Comparison of ENCODE assay signal across 27 mouse cellular contexts in the genomic region with DNA sequence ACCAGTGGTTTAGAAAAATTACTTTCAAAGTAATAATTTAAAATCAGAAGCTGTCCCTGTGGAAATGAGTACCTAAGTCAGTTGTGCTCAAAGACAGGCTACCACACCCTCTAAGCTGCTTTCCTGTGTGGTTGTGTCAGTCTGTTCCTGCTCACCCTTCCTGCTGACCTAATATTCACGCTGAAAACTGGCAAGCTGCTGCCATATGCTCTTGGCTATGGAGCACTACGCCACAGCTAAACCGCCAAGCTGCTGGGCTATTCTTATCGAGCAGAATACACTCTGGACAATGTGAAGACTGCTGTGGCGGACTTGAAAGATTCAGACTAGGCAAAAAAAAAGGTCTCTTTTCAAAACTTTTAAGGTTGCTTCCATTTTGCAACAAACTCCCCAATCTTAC. TPM values are rescaled to one million over a fixed set of nuclear protein-coding genes. Genes with fewer than 3 reads are reported as not detected.
A peak's percentile ranks its signal among the peaks of the same experiment; 100 is the strongest.
DNase-seq lines count a peak whose midpoint lies in the region; ATAC-seq lines count a peak whose summit lies in the region.
"Had no signal": no experiment of that assay in that cellular context is flagged by ENCODE, and none has a peak within 500 bp of the region (broad histone marks: within the 10 kb centered on the region; RNA-seq: fewer than 3 reads in every experiment).

No protein-coding gene starts in this region.

- no peak for DNase-seq in heart, adult 9 months (ENCODE audit: low spot score in 2 of 2)
- DNase-seq in cerebellum, adult 11 months = peak; percentile 65
- DNase-seq in cerebellum, adult 9-10 months = peak; percentile 88
- peak; percentile 50 for DNase-seq in retina, postnatal 1 day
- no peak for DNase-seq in embryo, embryonic 9.5 days (ENCODE audit: extremely low spot score)
- DNase-seq in gastrocnemius, postnatal 4 days (ENCODE audit: low spot score in 2 of 2) = no peak
- DNase-seq: adrenal gland, adult 8-10 months; lung, embryonic 14.5 days had no signal

- WGBS in heart, embryonic 16.5 days = 73% methylated on average over 5 of the region's 5 CpGs

- H3K4me3 ChIP-seq in heart, embryonic 16.5 days (ENCODE audit: low read length) = no peak overlapping the region
- H3K4me3 ChIP-seq: embryonic facial prominence, embryonic 12.5 days; erythroblast, embryonic 14.5 days; forebrain, embryonic 13.5 days; hindbrain, embryonic 10.5 days; limb, embryonic 12.5 days; liver, embryonic 12.5 days had no signal

- H3K27ac ChIP-seq in heart, embryonic 16.5 days (ENCODE audit: low read length) = 0 out of 2 replicates have a peak overlapping the region, but pooled peaks have one; percentile 24
- H3K27ac ChIP-seq: embryonic facial prominence, embryonic 12.5 days; forebrain, embryonic 13.5 days; hindbrain, embryonic 10.5 days; hindbrain, postnatal 0 days; limb, embryonic 12.5 days; liver, embryonic 12.5 days; macrophage; stomach, postnatal 0 days had no signal

- no peak overlapping the region for H3K9ac ChIP-seq in heart, embryonic 16.5 days (ENCODE audit: low read length)
- H3K9ac ChIP-seq: embryonic facial prominence, embryonic 12.5 days; forebrain, embryonic 13.5 days; limb, embryonic 12.5 days; liver, embryonic 12.5 days; lung, embryonic 14.5 days had no signal

- peaks cover 27% of the 10 kb centered on the region for H3K36me3 ChIP-seq in heart, embryonic 16.5 days (ENCODE audit: control insufficient read depth, insufficient read depth)

- 0 out of 2 replicates have a peak, but pooled peaks cover 2% of the 10 kb centered on the region for H3K4me1 ChIP-seq in heart, embryonic 16.5 days (ENCODE audit: control insufficient read depth, insufficient read depth, low read length)
- H3K4me1 ChIP-seq: embryonic facial prominence, embryonic 12.5 days; forebrain, embryonic 13.5 days; hindbrain, embryonic 10.5 days; limb, embryonic 12.5 days had no signal

- no peaks in the 10 kb centered on the region for H3K9me3 ChIP-seq in heart, embryonic 16.5 days (replicated peaks; ENCODE audit: control insufficient read depth, low read length)
- H3K9me3 ChIP-seq: embryonic facial prominence, embryonic 12.5 days; forebrain, embryonic 13.5 days; hindbrain, embryonic 10.5 days; limb, embryonic 12.5 days; liver, embryonic 12.5 days had no signal

- no peaks in the 10 kb centered on the region for H3K27me3 ChIP-seq in heart, embryonic 16.5 days (ENCODE audit: control insufficient read depth, insufficient read depth, low read length)
- H3K27me3 ChIP-seq: embryonic facial prominence, embryonic 12.5 days; forebrain, embryonic 13.5 days; limb, embryonic 12.5 days; liver, embryonic 12.5 days had no signal

- no peak overlapping the region for H3K4me2 ChIP-seq in heart, embryonic 16.5 days (ENCODE audit: low read depth, low read length)
- H3K4me2 ChIP-seq: embryonic facial prominence, embryonic 12.5 days; forebrain, embryonic 13.5 days; limb, embryonic 12.5 days; liver, embryonic 12.5 days; lung, embryonic 14.5 days; midbrain, embryonic 11.5 days had no signal

- ATAC-seq in heart, embryonic 16.5 days (replicated peaks; ENCODE audit: extremely low read depth, insufficient read depth, low FRiP score) = no peak
- ATAC-seq: forebrain, embryonic 13.5 days; hindbrain, postnatal 0 days; intestine, postnatal 0 days had no signal

RNA-seq across cellular contexts. Expression of gene Gphb5, which starts 44.0 kb away (rescaled TPM):
- polyA plus RNA-seq in heart, embryonic 16.5 days (2015; fragmentation: Nextera tagmentation; extraction: Ambion mirVana) = 0.08 TPM in 1 of 2 replicates, not detected in the other
- not detected for total RNA-seq in gastrocnemius, postnatal 4 days (2021)
- total RNA-seq: adrenal gland, adult 8-10 months; gastrocnemius, adult 8-10 months; heart, adult 18-20 months; hindbrain, postnatal 0 days; layer of hippocampus, postnatal 14 days; left cerebral cortex, postnatal 10 days had no signal
- polyA plus RNA-seq: cortical plate, adult 2 months; erythroblast, embryonic 14.5 days; forebrain, embryonic 13.5 days; frontal cortex, adult 2 months; hindbrain, embryonic 10.5 days; hindbrain, postnatal 0 days; intestine, postnatal 0 days; kidney, embryonic 16.5 days; limb, embryonic 12.5 days; liver, embryonic 12.5 days; lung, embryonic 14.5 days; macrophage; midbrain, embryonic 11.5 days; stomach, postnatal 0 days had no signal

Comparison
In these comparisons a context has a peak if more than half of its experiments do, and no peak if none do; other contexts are left out.
1. DNase-seq: peak in cerebellum, adult 11 months (single experiment), cerebellum, adult 9-10 months (single experiment) and retina, postnatal 1 day (single experiment); none in heart, adult 9 months (0 of 2), embryo, embryonic 9.5 days (single experiment) and gastrocnemius, postnatal 4 days (0 of 2).